Mouse (Mus musculus) T-helper 1 cell (primary cell): ENCODE measurements at regions not wholly inside any gene's neighbourhood (a gene's known extent, or its start where the extent isn't known, plus 50 kb on each side); places are given as distances from the start of the nearest gene placed in this dataset.
"Not testable (repeated sequence)": the region's sequence is repeated elsewhere in the genome, so short reads cannot be mapped to it uniquely, and the experiment has no call there.

Experiments used
- in situ Hi-C: fragments of 300-600 bp; cut with MboI, MseI; formaldehyde crosslinking; loops from one replicate; pipeline ENCODE4 v1.15.1; 2025; ENCODE audit warnings: high pct_unique_total_duplicates

DNA sequence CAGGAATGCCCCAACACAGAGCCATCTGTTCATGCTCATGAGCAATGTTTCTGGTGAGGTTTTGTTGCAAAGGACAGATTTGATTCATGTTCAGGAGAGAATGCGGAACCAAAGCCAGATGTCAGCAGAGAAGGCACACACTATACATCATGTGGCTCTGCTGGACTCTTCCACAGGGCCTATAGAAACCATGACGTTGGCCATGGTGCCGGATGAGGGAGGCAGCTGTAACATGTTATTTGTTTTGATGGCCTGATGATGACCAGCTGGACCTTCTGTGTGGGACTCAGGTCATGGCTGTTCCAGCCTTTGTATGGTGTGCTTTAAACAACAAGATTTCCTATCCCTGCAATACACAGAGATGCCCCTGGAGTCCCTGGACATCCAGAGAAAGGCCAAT, 105.5 kb upstream of the Tcerg1l start:
- in situ Hi-C loops = no loop called here

DNA sequence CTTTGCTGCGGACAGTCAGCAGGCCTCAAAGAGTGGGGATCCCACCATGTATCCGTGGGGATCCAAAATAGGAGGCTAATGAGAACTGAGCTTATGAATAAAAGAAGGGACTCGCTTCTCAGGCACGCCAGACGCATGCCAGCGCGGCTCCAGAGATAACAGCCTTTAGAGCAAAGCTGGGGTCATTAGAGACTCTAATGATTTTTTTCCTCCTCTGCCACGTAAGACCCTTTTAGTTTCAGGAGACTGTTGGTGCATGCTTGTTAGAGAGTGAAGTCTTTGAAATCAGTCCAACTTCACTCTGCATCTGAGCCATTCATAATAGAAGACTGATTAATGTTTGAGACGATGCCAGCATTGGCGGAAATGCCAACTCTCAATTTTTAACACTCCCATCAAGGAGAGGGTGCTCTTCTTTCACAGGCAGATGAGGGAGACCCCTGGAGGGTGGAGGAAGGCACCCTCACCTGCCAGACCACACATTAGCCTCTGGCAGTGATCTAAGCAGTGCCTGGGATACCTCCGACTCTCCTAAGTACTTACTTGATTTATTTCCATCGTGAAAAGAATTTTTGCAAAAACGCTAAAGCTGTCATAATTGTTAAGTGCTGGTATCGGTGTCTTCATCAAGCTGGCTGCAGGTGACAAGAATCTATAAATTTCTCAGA, 104.0 kb upstream of the Tcerg1l start:
- in situ Hi-C loops = no loop called here

DNA sequence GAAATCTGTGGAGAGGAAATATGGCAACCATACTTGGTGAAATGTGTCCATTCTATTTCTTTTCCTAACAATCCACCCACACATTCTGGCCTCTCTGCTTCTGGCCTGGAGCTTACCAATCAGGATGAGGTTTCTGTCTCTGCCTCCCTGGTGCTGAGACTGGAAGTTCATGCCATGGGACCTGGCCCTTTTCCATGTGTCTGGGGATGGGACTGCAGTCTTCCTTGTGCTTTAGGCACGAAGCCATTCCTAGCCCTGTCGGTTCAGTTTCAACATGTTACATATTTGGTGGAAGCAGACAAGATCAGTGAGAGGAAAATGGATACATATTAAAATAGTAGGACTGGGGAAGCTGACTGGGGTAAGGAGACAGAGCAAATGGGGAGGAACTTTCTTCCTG, 100.2 kb upstream of the Tcerg1l start:
- in situ Hi-C loops = no loop called here

DNA sequence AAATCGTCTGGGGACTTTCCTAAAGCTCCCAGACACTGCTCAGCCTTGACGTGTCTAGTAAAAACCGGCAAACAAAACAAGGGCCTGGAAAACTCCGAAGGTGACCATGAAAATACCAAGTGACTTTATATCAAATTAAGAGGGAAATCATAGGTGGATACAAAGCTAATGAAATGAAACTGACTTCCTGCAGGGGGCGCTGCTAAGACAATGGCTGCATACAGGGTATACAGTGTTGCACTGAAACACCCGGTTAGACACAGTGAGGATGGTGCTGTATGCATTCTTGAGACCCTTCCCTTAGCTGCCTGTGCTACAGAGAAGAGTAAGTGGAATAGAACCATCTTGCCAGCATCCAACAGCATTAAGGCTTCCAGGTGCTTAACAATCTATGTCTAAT, 99.7 kb upstream of the Tcerg1l start:
- in situ Hi-C loops = no loop called here

DNA sequence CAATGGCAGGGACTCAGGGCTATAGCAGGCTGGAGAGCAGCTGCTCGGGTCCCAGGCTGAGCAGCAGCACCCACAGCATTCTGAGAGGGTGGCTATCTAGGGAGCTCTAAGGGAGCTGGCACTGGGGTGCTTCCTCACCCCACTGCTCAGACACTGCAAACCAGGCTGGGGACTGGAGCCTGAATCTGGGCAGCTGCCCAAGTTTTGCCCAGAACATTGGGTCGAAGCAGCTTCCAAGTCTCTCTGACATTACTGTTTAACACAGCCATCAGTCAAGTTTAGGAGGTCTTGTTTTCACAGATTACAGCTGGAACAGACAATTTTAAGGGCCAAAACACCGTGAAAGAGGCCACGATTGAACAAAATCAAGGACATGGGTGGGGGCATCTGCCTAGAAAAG, 96.1 kb upstream of the Tcerg1l start:
- in situ Hi-C loops = no loop called here

DNA sequence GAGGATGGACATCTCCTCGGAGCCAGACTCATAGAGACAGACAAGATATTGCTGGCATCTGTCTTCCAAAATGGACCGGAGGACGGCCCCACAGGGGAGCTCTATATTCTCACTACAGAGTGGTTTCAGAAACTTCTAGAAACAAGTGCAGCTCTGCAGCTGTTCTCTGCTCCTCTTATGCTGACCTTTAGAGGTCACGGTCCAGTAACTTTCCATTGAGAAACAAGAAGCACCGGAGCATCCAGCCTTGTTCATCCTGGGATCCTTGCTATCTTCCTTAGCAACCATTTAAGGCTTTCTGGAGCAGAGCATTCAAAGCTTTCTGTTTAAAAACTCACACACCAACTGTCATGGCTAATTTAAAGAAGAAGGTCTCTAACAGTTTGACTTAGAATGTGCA, 94.7 kb upstream of the Tcerg1l start:
- in situ Hi-C loops = no loop called here

DNA sequence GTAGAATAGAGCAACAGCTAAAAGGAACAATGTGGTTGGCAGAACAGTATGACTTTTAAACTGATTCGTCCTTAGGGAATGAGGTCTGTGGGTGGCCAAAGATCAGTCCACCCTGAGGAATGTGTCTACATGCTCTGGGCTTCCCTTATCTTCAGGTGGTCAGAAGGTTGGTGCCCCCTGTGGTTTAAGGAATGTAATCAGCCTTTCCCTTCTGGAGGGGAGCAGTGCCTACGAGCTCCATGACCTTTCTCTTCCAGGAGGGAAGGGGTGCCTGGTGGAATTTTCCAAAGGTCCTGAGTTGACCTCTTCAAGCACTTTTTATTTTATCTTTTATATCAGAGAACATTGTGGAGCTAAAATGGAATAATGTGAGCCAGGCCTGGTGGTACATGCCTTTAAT, 91.9 kb upstream of the Tcerg1l start:
- in situ Hi-C loops = no loop called here

DNA sequence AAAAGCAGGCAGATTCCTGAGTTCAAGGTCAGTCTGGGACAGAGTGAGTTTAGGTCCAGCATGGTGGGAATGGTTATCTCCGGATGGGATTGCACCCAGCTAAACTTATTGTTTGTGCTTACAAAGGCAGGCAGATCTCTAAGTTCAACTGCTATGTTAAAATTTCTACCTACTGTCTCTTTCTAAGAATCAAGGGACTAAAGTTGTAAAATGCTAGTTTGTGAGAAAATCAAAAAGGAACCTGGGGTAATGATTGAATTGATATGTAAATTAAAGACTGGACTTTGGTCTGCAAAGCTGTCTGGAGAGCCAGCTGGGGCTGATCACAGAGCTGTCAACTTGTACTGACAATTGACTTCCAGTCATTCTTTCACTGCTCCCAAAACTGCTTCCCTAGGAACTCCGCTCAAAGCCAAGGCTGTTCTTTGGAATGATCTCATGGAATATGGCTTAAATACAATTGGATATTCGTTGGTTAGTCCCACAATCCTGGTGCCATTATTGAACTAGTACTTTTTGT, 90.7 kb upstream of the Tcerg1l start:
- in situ Hi-C loops = no loop called here

DNA sequence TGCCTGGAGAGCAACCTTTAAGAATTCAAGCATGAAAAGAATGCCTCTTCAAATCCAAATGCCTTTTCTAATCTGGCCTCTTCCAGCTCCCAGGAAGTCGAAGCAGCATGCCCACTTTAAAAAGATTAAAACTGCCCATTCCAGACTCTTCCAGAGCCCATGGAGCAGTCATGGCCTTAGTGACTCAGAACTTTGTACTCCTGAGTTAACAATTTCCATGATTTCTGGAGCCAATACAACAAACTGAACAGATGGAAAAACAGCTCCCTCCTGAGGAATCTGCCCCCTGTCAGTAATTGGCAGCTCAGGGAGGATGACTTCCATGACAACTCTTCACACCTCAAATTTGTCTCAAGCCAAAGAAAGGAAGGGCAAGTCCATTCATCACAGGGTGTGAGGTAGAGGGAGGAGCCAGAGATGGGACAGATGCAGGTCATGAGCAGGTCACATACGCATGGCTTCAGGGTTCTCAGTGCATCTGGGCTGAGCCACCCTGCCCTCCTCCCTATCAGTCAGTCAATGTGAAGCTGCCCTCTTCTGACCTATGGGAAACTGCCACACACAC, 75.4 kb upstream of the Tcerg1l start:
- in situ Hi-C loops = no loop called here

DNA sequence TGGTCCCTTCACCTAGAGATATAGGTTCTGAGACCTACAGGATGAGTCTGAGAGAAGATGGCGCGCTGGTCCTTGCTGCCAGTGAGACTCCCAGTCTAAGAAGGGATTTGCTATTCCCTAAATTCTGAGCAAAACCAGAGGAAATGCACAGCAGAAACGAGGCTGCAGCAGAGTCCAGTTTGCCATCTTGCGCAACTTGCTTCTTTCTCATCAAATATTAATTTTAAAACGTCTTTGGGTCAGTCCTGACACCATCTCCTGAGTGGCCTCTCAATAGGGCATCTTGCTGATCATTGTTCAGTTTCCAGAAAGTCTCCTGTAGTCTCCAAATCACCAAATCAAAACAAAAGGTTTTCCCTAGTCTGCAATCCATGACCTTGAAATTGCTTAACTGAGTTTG, 74.8 kb upstream of the Tcerg1l start:
- in situ Hi-C loops = no loop called here

DNA sequence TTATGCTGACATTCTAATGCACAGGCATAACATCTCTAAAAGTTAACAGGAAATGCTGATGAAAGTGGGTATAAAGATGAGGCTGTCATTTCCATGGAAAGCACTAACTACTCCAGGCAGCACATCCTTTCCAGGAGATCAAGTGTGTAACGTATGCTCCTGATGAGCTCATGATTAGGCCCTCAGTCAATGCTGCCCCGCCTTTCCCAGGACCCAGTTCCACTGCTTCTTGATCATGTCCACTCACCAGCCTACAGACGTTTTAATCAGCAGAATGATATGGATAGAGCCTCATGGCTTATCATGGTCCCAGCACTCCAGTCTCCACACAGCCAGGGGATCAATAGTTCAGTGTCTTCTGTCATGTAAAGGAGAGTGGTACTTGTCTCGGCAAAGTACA, 71.7 kb upstream of the Tcerg1l start:
- in situ Hi-C loops = no loop called here

DNA sequence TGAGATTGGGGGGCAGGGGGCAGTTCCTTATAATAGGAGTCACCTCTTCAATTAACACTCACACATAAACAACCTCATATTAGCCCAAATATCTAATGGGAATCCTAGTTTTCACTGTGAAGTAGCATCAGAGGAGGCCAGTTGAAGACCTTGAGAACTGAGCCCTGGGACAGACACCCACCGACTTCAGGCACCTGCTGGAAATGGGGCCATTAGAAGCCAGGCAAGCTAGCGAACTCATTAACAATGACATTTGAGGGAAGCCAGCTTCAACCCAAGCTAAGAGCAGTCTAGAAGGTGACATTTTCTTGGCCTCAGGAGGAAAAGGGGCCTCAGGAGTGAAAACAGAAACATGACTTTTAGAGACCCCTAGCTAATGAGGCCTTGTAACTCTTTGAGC, 70.9 kb upstream of the Tcerg1l start:
- in situ Hi-C loops = no loop called here

DNA sequence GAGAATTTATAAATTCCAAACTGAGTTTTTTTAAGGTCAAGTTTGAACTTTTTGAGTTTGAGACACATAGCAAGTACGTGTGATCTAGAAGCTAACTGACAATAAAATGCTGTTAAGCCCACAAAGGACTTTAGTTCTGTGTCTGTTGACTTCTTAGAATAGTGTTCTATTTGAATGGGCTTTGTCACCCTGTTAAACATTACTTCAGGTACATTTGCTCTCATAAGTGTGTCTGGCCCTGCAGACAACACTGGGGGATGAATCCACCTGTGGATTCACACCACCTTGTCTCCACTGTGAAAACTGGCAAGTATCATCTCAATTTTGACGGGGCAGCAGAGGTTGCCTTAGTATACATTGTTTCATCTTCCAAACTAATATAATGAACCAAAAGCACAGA, 70.5 kb upstream of the Tcerg1l start:
- in situ Hi-C loops = no loop called here

DNA sequence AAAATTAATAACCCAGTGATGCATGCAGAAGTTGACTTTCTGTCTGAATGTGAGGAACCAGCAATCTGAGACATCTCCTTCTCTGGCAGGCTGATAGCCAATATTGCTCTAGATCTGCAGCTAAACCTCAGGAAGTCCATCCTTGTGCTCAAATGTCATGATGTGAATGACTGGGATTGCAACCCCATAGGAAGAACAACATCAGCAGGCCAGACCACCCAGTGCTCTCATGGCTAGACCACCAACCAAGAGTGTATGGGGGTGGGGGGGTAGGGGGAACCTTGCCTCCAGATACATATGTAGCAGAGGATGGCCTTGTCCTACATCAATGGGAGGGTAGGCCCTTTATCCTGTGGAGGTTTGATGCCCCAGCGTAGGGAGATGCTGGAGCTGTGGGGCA, 69.9 kb upstream of the Tcerg1l start:
- in situ Hi-C loops = no loop called here

DNA sequence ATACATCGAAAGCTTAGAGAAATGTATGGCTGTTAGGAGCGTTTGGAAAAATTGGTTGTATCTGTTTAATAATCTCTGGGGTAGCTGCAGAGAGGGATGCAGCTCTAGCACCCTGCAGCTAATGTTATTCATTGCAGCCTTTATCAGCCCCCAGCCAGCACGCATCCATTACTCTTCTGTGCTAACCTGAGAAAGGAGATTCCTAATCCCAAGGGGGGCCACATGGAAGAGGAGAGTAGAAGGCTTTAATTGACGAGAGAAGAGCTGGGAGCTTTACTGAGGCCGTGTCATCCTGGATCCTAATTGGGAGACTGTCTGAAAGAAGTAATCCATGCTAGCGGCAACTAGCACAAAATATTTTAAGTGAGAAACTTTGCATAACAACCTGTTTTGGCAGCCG, 60.4 kb upstream of the Tcerg1l start:
- in situ Hi-C loops = no loop called here

DNA sequence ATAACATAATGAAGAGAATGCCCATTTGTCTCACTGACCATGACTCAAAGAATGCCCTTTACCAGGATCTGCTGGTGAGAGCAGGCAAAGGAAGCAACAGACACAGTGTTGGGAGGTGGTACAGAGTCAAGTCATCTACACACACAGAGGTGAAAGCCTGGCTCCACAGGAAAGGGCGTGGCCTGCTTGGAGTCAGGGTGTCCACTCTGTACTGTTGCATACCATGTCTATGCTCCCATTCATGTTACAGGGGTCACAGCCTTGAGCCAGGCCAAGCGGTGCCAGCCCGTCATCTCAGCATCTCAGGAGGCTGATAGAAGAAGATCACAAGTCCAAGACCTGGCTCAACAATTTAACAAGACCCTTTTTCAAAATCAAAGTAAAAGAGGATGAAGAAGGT, 57.8 kb upstream of the Tcerg1l start:
- in situ Hi-C loops = no loop called here

DNA sequence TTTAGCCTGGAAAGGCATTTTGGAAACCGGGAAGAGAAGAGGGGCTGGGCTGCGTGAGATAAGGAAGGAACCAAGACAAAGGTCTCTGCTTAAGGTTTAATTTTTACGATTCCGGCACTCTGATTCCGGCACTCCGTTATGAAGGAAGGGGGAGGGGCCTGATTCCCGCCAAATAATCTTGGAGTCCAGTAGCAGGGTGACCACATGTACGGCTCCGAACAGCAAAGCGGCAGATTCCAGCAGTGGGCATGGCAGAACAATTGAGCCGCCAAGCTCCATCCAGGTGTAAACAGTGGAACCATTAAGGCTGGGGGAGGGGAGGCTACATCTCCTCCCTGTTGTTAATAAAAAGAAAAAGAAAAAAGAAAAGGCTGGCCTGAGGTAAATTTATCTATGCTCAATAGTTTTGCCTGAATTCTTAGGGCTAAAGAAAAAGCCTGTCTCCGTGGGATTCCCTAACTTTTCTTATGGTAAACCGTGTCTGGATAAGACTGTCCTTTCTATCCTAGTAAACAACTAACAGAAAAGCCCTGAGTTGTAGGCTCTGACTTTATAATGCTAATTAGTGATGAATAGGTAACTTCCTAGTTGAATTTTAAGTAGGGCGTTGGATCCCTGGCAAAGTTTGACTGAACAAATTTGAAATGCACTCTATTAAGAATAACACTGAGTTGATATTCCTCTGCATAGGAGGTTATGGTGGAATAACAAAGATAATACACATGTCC, 57.1 kb upstream of the Tcerg1l start:
- in situ Hi-C loops = not testable (repeated sequence)

DNA sequence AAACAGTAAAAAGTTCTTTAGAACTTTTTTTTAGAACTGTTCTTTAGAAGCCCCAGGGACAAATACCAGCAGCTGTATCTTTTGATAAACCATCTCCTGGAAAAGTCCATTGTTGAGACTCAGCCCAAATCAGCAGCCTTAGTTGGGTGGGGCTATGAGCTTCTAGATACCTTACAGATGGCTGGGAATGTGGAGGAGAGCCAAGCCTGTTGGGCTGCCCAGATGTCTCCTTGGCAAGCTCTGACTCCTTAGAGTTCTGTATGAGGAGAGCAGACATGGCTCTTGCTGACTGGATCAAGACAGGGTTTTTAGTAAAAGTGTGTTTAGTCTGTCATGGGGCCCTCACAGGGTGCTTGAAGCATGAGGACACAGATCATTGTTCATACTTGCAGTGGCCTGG, 53.8 kb upstream of the Tcerg1l start:
- in situ Hi-C loops = no loop called here

DNA sequence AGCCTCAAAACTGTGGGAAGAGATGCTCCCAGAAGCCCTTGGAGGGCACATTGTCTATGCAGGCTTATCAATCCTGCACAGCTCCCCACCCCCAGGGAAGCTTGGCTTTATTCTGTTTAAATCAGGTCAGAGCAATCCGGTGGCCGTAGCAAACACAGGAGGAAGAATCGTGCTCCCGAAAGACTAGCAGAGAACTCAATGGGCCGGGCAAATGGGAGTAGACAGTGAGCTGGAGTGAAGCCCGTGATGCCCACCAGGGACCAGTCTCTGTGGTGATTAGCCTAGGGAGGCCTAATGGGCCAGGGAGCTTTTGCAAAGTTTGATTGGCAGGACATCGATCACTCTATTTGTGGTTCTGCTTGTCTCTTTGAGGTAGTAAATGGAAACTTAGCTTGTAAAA, 51.0 kb upstream of the Tcerg1l start:
- in situ Hi-C loops = no loop called here
